Comparison of ENCODE assay signal across 23 mouse cellular contexts in the genomic region with DNA sequence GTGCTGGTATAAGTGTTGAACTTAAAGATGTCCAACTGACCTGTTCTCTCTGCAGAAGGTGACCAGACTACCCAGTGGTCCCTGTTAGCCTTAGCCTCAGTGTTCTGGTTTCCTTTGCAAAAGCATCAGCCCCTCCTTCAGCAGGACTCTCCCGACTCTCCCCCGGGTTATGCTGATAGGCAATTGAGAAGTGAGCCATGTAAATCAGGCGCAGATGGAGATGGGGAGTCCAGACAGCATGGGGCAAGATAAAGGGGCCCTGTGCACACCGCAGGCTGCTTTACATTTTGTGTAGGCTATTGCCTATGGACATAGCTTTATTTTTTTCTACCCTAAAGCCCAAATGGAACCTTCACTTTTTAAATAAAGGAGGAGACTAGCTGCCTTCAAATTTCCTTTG.
DNase-seq lines count a peak whose midpoint lies in the region; ATAC-seq lines count a peak whose summit lies in the region.
"Had no signal": no experiment of that assay in that cellular context is flagged by ENCODE, and none has a peak within 500 bp of the region (broad histone marks: within the 10 kb centered on the region; RNA-seq: fewer than 3 reads in every experiment).

No protein-coding gene starts in this region.

- 0 out of 2 replicates have a peak, but pooled peaks have one; percentile 50 for ATAC-seq in forebrain, embryonic 13.5 days
- no peak for ATAC-seq in forebrain, embryonic 14.5 days
- 0 out of 2 replicates have a peak, but pooled peaks have one; percentile 35 for ATAC-seq in neural tube, embryonic 12.5 days (ENCODE audit: low FRiP score, low read depth)
- ATAC-seq: activated CD4-positive, CD25-positive, alpha-beta regulatory T cell, adult 4 months; hindbrain, postnatal 0 days; inflammation-experienced regulatory T-cells, adult 6 months; intestine, embryonic 16.5 days had no signal

- no peak overlapping the region for H3K4me2 ChIP-seq in forebrain, embryonic 13.5 days
- no peak overlapping the region for H3K4me2 ChIP-seq in forebrain, embryonic 14.5 days (ENCODE audit: low read length)
- no peak overlapping the region for H3K4me2 ChIP-seq in neural tube, embryonic 12.5 days (replicated peaks)
- H3K4me2 ChIP-seq: heart, embryonic 12.5 days; heart, embryonic 15.5 days had no signal

- no peak overlapping the region for H3K4me3 ChIP-seq in forebrain, embryonic 13.5 days
- H3K4me3 ChIP-seq in forebrain, embryonic 14.5 days (ENCODE audit: low read depth, low read length), result no peak overlapping the region
- no peak overlapping the region for H3K4me3 ChIP-seq in neural tube, embryonic 12.5 days
- H3K4me3 ChIP-seq: forebrain, embryonic 10.5 days; heart, embryonic 12.5 days; heart, embryonic 15.5 days; hindbrain, embryonic 10.5 days had no signal

- no peaks in the 10 kb centered on the region for H3K27me3 ChIP-seq in forebrain, embryonic 13.5 days
- H3K27me3 ChIP-seq in forebrain, embryonic 14.5 days (replicated peaks; ENCODE audit: control insufficient read depth, insufficient read depth, low read length), result no peaks in the 10 kb centered on the region
- H3K27me3 ChIP-seq in neural tube, embryonic 12.5 days (replicated peaks), result no peaks in the 10 kb centered on the region
- H3K27me3 ChIP-seq: heart, embryonic 12.5 days; heart, embryonic 15.5 days had no signal

- H3K9ac ChIP-seq in forebrain, embryonic 13.5 days, result no peak overlapping the region
- no peak overlapping the region for H3K9ac ChIP-seq in forebrain, embryonic 14.5 days (ENCODE audit: low read length)
- H3K9ac ChIP-seq in neural tube, embryonic 12.5 days, result no peak overlapping the region
- H3K9ac ChIP-seq: heart, embryonic 12.5 days; heart, embryonic 15.5 days had no signal

- no peak for DNase-seq in forebrain, embryonic 14.5 days (ENCODE audit: low spot score)
- DNase-seq in heart, adult 11 months, result peak; percentile 16
- no peak for DNase-seq in heart, adult 9 months (ENCODE audit: low spot score in 2 of 2)
- DNase-seq in neural tube, embryonic 10.5 days (ENCODE audit: extremely low spot score, low spot score), result no peak
- DNase-seq: adrenal gland, adult 8-10 months; adrenal gland, postnatal 25 days; cerebellum, adult 18-20 months; cerebellum, adult 9-10 months; gastrocnemius, postnatal 10 days; gastrocnemius, postnatal 36 days; heart, postnatal 10 days; heart, postnatal 36 days; kidney, adult 18-20 months had no signal

- H3K9me3 ChIP-seq in forebrain, embryonic 13.5 days (replicated peaks), result no peaks in the 10 kb centered on the region
- no peaks in the 10 kb centered on the region for H3K9me3 ChIP-seq in forebrain, embryonic 14.5 days (replicated peaks; ENCODE audit: control insufficient read depth, low read length)
- H3K9me3 ChIP-seq in neural tube, embryonic 12.5 days, result no peaks in the 10 kb centered on the region
- H3K9me3 ChIP-seq: forebrain, embryonic 10.5 days; heart, embryonic 12.5 days; heart, embryonic 15.5 days; hindbrain, embryonic 10.5 days had no signal

- 0 out of 2 replicates have a peak overlapping the region, but pooled peaks have one; percentile 31 for H3K27ac ChIP-seq in forebrain, embryonic 13.5 days
- no peak overlapping the region for H3K27ac ChIP-seq in forebrain, embryonic 14.5 days (ENCODE audit: low read depth, low read length)
- no peak overlapping the region for H3K27ac ChIP-seq in neural tube, embryonic 12.5 days
- H3K27ac ChIP-seq: forebrain, embryonic 10.5 days; heart, embryonic 15.5 days; hindbrain, embryonic 10.5 days; hindbrain, postnatal 0 days had no signal

- no peaks in the 10 kb centered on the region for H3K36me3 ChIP-seq in forebrain, embryonic 13.5 days (ENCODE audit: poor library complexity, severe bottlenecking)
- no peaks in the 10 kb centered on the region for H3K36me3 ChIP-seq in forebrain, embryonic 14.5 days (ENCODE audit: control insufficient read depth, insufficient read depth, low read length)
- no peaks in the 10 kb centered on the region for H3K36me3 ChIP-seq in neural tube, embryonic 12.5 days
- H3K36me3 ChIP-seq: forebrain, embryonic 10.5 days; heart, embryonic 12.5 days; heart, embryonic 15.5 days; hindbrain, embryonic 10.5 days had no signal

- H3K4me1 ChIP-seq in forebrain, embryonic 13.5 days, result peaks cover 11% of the 10 kb centered on the region
- H3K4me1 ChIP-seq in forebrain, embryonic 14.5 days (ENCODE audit: control insufficient read depth, insufficient read depth, low read length), result no peaks in the 10 kb centered on the region
- 0 out of 2 replicates have a peak, but pooled peaks cover 2% of the 10 kb centered on the region for H3K4me1 ChIP-seq in neural tube, embryonic 12.5 days
- H3K4me1 ChIP-seq: heart, embryonic 12.5 days; heart, embryonic 15.5 days had no signal

- 42% methylated on average over 4 of the region's 4 CpGs for WGBS in forebrain, embryonic 13.5 days
- WGBS in forebrain, embryonic 14.5 days, result 25% methylated on average over 4 of the region's 4 CpGs
- 48% methylated on average over 4 of the region's 4 CpGs for WGBS in neural tube, embryonic 12.5 days
